Mouse (Mus musculus): ENCODE data around the gene Il17rc.

DNA sequence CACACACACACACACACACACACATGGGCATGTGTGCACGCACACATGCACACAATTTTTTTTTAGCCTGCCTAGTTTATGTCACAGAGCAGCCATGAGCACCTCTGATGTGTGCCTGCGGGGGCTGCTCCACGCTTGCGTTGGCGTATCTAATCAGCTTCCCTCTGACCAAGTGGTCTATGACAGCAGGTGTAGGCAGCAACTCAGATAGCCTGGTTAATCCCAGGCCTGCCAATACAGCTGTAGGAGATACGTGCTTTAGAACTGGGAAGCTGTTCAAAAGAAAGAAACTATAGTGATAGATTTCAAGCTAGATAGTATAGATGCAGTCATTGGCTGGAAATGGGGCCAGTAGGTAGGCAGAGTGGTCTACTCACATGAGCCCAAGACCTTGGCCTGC, 2.5 kb downstream of the Il17rc start:
- TF ChIP-seq CTCF (IDR thresholded peaks at IDR 0.05; ENCODE audit: low read depth): no peak
- no peak for TF ChIP-seq EP300 (IDR thresholded peaks at IDR 0.05; ENCODE audit: low read depth)
